Mouse (Mus musculus) embryo, embryonic 11.5 days (tissue): Measurements from ENCODE around the gene F830045P16Rik.
"Not testable (repeated sequence)": the region's sequence is repeated elsewhere in the genome, so short reads cannot be mapped to it uniquely, and the experiment has no call there.

Experiments used
- DNase-seq: peaks from one replicate; pipeline ENCODE4 v3.0.0-alpha.2; 2012; ENCODE audit warnings: low read depth, low spot score

Gene F830045P16Rik

GRCm38 (mm10) chr2:129489496-129490285, 46.7 kb downstream of the F830045P16Rik start:
- DNase-seq, result no peak

GRCm38 (mm10) chr2:129483150-129483549, 53.3 kb downstream of the F830045P16Rik start:
- DNase-seq, result no peak

GRCm38 (mm10) chr2:129471905-129472304, 64.5 kb downstream of the F830045P16Rik start:
- DNase-seq, result peak; percentile 14

- DNase-seq, result no peak
Observed at GRCm38 (mm10) chr2:129470839-129471238, 65.6 kb downstream of the F830045P16Rik start.

- DNase-seq, result not testable (repeated sequence)
Observed at GRCm38 (mm10) chr2:129438772-129439171, 97.6 kb downstream of the F830045P16Rik start.

GRCm38 (mm10) chr2:129435154-129435553, 101.2 kb downstream of the F830045P16Rik start:
- DNase-seq, result no peak

- DNase-seq, result no peak
Observed at GRCm38 (mm10) chr2:129423741-129424140, 112.7 kb downstream of the F830045P16Rik start.

- DNase-seq, result no peak
Observed at GRCm38 (mm10) chr2:129420897-129421561, 115.4 kb downstream of the F830045P16Rik start.

- DNase-seq, result no peak
Observed at GRCm38 (mm10) chr2:129419361-129419880, 117.0 kb downstream of the F830045P16Rik start.

GRCm38 (mm10) chr2:129414593-129414992, 121.8 kb downstream of the F830045P16Rik start:
- DNase-seq, result no peak

GRCm38 (mm10) chr2:129413488-129413887, 122.9 kb downstream of the F830045P16Rik start:
- DNase-seq, result no peak

GRCm38 (mm10) chr2:129411651-129412050, 124.8 kb downstream of the F830045P16Rik start:
- no peak for DNase-seq

GRCm38 (mm10) chr2:129410344-129410743, 126.1 kb downstream of the F830045P16Rik start:
- DNase-seq, result no peak

GRCm38 (mm10) chr2:129408476-129408875, 127.9 kb downstream of the F830045P16Rik start:
- peak; percentile 56 for DNase-seq
